In genomic region chr7:126472713-126473112, GRCm38 (mm10) we compare ENCODE assay signal across 17 mouse cellular contexts. TPM values are rescaled to one million over a fixed set of nuclear protein-coding genes. Genes with fewer than 3 reads are reported as not detected.
A peak's percentile ranks its signal among the peaks of the same experiment; 100 is the strongest.
DNase-seq lines count a peak whose midpoint lies in the region; ATAC-seq and TF ChIP-seq lines count a peak whose summit lies in the region.
"Had no signal": no experiment of that assay in that cellular context is flagged by ENCODE, and none has a peak within 500 bp of the region (broad histone marks: within the 10 kb centered on the region; RNA-seq: fewer than 3 reads in every experiment).

No protein-coding gene starts in this region.

- H3K4me2 ChIP-seq in heart, postnatal 0 days (ENCODE audit: low read depth, low read length) = peak overlapping the region; percentile 13; the same call in 1 of the 2 replicates
- peak overlapping the region; percentile 89; the same call in 1 of the 2 replicates for H3K4me2 ChIP-seq in liver, embryonic 16.5 days (ENCODE audit: low read depth, low read length)

- 91% methylated on average over 16 of the region's 16 CpGs for WGBS in heart, postnatal 0 days
- WGBS in heart, adult 2 months = 86% methylated on average over 16 of the region's 16 CpGs
- WGBS in liver, embryonic 16.5 days (ENCODE audit: insufficient replicate concordance) = 40% methylated on average over 16 of the region's 16 CpGs

- H3K36me3 ChIP-seq in heart, postnatal 0 days (replicated peaks; ENCODE audit: control insufficient read depth, insufficient read depth, low read length) = peaks cover 49% of the 10 kb centered on the region
- no peaks in the 10 kb centered on the region for H3K36me3 ChIP-seq in heart, adult 2 months (ENCODE audit: control insufficient read depth, insufficient read depth, low read length)
- peaks cover 61% of the 10 kb centered on the region for H3K36me3 ChIP-seq in G1E (replicated peaks)
- H3K36me3 ChIP-seq in liver, embryonic 16.5 days (ENCODE audit: control insufficient read depth, insufficient read depth) = peaks cover 22% of the 10 kb centered on the region

- no peak for TF ChIP-seq CTCF in heart, postnatal 0 days (IDR thresholded peaks at IDR 0.05; ENCODE audit: low read depth)
- no peak for TF ChIP-seq CTCF in heart, adult 2 months (IDR thresholded peaks at IDR 0.05)
- no peak for TF ChIP-seq CTCF in G1E (IDR thresholded peaks at IDR 0.05; ENCODE audit: low read depth, low read length)

- TF ChIP-seq POLR2A in heart, adult 2 months (IDR thresholded peaks at IDR 0.05; ENCODE audit: insufficient read depth, low read depth, low read length) = no peak

- H3K4me1 ChIP-seq in heart, postnatal 0 days (ENCODE audit: control insufficient read depth, insufficient read depth) = peaks cover 14% of the 10 kb centered on the region
- peaks cover 2% of the 10 kb centered on the region for H3K4me1 ChIP-seq in heart, adult 2 months (ENCODE audit: control insufficient read depth, insufficient read depth, low read length)
- H3K4me1 ChIP-seq in G1E (ENCODE audit: insufficient read depth, low read depth, low read length) = peaks cover 53% of the 10 kb centered on the region
- peaks cover 22% of the 10 kb centered on the region for H3K4me1 ChIP-seq in liver, embryonic 16.5 days (ENCODE audit: control insufficient read depth, low read depth, low read length)

- no peaks in the 10 kb centered on the region for H3K27me3 ChIP-seq in heart, postnatal 0 days (ENCODE audit: control insufficient read depth, insufficient read depth, low read length)
- no peaks in the 10 kb centered on the region for H3K27me3 ChIP-seq in heart, adult 2 months (ENCODE audit: control insufficient read depth, insufficient read depth, low read length)
- H3K27me3 ChIP-seq in G1E (ENCODE audit: insufficient read depth, low read length) = no peaks in the 10 kb centered on the region
- H3K27me3 ChIP-seq in liver, embryonic 16.5 days (ENCODE audit: control insufficient read depth, insufficient read depth, low read depth, low read length) = no peaks in the 10 kb centered on the region
- H3K27me3 ChIP-seq: heart, embryonic 12.5 days; hindbrain, embryonic 15.5 days had no signal

- intact Hi-C loops in heart, adult 2 months (cut with DNase I) = no loop called here

- H3K4me3 ChIP-seq in heart, postnatal 0 days (ENCODE audit: low read depth, low read length) = no peak overlapping the region
- H3K4me3 ChIP-seq in heart, adult 2 months = no peak overlapping the region
- peak overlapping the region; percentile 27; the same call in 1 of the 2 replicates for H3K4me3 ChIP-seq in G1E (ENCODE audit: low read depth, low read length)
- no peak overlapping the region for H3K4me3 ChIP-seq in liver, embryonic 16.5 days (ENCODE audit: low read depth, low read length)
- H3K4me3 ChIP-seq: heart, embryonic 12.5 days; hindbrain, embryonic 15.5 days had no signal

- 0 out of 2 replicates have a peak overlapping the region, but pooled peaks have one; percentile 6 for H3K27ac ChIP-seq in heart, postnatal 0 days (ENCODE audit: low read depth)
- H3K27ac ChIP-seq in heart, adult 2 months = no peak overlapping the region
- H3K27ac ChIP-seq in liver, embryonic 16.5 days (ENCODE audit: low read length) = peak overlapping the region; percentile 49
- H3K27ac ChIP-seq: hindbrain, embryonic 15.5 days had no signal

- H3K9ac ChIP-seq in heart, postnatal 0 days (replicated peaks; ENCODE audit: low read depth, low read length) = no peak overlapping the region
- no peak overlapping the region for H3K9ac ChIP-seq in heart, adult 2 months (ENCODE audit: low read depth, low read length)
- H3K9ac ChIP-seq in liver, embryonic 16.5 days (ENCODE audit: low read depth, low read length) = no peak overlapping the region; the same call in 1 of the 2 replicates

- H3K79me2 ChIP-seq in heart, adult 2 months (replicated peaks; ENCODE audit: control insufficient read depth, insufficient read depth, low read length) = no peaks in the 10 kb centered on the region

- ATAC-seq in heart, postnatal 0 days (ENCODE audit: insufficient read depth, low read depth) = no peak
- ATAC-seq in G1E (ENCODE audit: extremely low read depth, insufficient number of reproducible peaks, low FRiP score, poor library complexity, severe bottlenecking) = no peak
- ATAC-seq in liver, embryonic 16.5 days (ENCODE audit: low read depth) = no peak
- ATAC-seq: forebrain, embryonic 14.5 days; midbrain, embryonic 16.5 days had no signal

- TF ChIP-seq EP300 in heart, postnatal 0 days (IDR thresholded peaks at IDR 0.05; ENCODE audit: low read depth) = no peak
- TF ChIP-seq EP300 in heart, adult 2 months (IDR thresholded peaks at IDR 0.05; ENCODE audit: insufficient read depth, low read depth, low read length) = no peak

- DNase-seq in cerebellum, adult 9-11 months = peak; percentile 30
- no peak for DNase-seq in cerebellum, adult 11 months
- DNase-seq in heart, postnatal 0 days (ENCODE audit: low spot score) = no peak
- DNase-seq in heart, adult 2 months = no peak
- DNase-seq in G1E (ENCODE audit: low spot score) = no peak
- DNase-seq in ovary, postnatal 14 days (ENCODE audit: low spot score) = no peak
- DNase-seq in ovary, postnatal 36 days (ENCODE audit: low spot score) = no peak
- DNase-seq: cerebellum, adult 11-12 months; kidney, adult 2 months; kidney, postnatal 25 days; lung, adult 2 months; right cerebral cortex, postnatal 25 days had no signal

- no peaks in the 10 kb centered on the region for H3K9me3 ChIP-seq in heart, postnatal 0 days (replicated peaks; ENCODE audit: control insufficient read depth, low read length)
- H3K9me3 ChIP-seq in G1E (replicated peaks) = no peaks in the 10 kb centered on the region
- H3K9me3 ChIP-seq in liver, embryonic 16.5 days (replicated peaks; ENCODE audit: control insufficient read depth, low read length) = no peaks in the 10 kb centered on the region
- H3K9me3 ChIP-seq: heart, embryonic 12.5 days; hindbrain, embryonic 15.5 days had no signal

RNA-seq across cellular contexts. Expression of gene Sh2b1, which starts 2.5 kb away (rescaled TPM):
- 22.6 and 30.3 TPM in 2 replicates for total RNA-seq in heart, postnatal 0 days (2014; rRNA removed; ENCODE audit: low replicate concordance)
- polyA plus RNA-seq in heart, postnatal 0 days (2015; fragmentation: Nextera tagmentation; extraction: Ambion mirVana) = 34.4 and 34.5 TPM in 2 replicates
- total RNA-seq in heart, adult 2 months (2021) = 10 to 100 TPM; 42.5 to 46.1 TPM
- 58.2 and 59.2 TPM in 2 replicates for polyA plus RNA-seq in heart, adult 2 months (2012; rRNA removed)
- total RNA-seq in G1E (2014; fragmentation: Nextera tagmentation) (24.0 and 24.6 TPM in 2 replicates), G1E (2017) (8.3 and 8.9 TPM in 2 replicates)
- 55.6 and 61.5 TPM in 2 replicates for polyA plus RNA-seq in G1E (2012)
- 14.2 and 14.5 TPM in 2 replicates for polyA plus RNA-seq in liver, embryonic 16.5 days (2015; fragmentation: Nextera tagmentation; extraction: Ambion mirVana)

RNA-seq across cellular contexts. Expression of gene Atp2a1, which starts 9.8 kb away (rescaled TPM):
- 0.92 and 3.8 TPM in 2 replicates for total RNA-seq in heart, postnatal 0 days (2014; rRNA removed; ENCODE audit: low replicate concordance)
- polyA plus RNA-seq in heart, postnatal 0 days (2015; fragmentation: Nextera tagmentation; extraction: Ambion mirVana) = 0.40 and 0.92 TPM in 2 replicates
- total RNA-seq in heart, adult 2 months (2021) = 1 to 10 TPM; 1.1 to 1.3 TPM
- 5.7 and 6.6 TPM in 2 replicates for polyA plus RNA-seq in heart, adult 2 months (2012; rRNA removed)
- total RNA-seq in G1E (2014; fragmentation: Nextera tagmentation) = 0.29 TPM in 1 of 2 replicates, not detected in the other
- not detected in 2 replicates for total RNA-seq in G1E (2017)
- polyA plus RNA-seq in G1E (2012) = 0.02 TPM in 1 of 2 replicates, not detected in the other
- 8.7 and 22.0 TPM in 2 replicates for polyA plus RNA-seq in liver, embryonic 16.5 days (2015; fragmentation: Nextera tagmentation; extraction: Ambion mirVana)

RNA-seq across cellular contexts. Expression of gene Tufm, which starts 14.4 kb away (rescaled TPM):
- 151 and 153 TPM in 2 replicates for total RNA-seq in heart, postnatal 0 days (2014; rRNA removed; ENCODE audit: low replicate concordance)
- polyA plus RNA-seq in heart, postnatal 0 days (2015; fragmentation: Nextera tagmentation; extraction: Ambion mirVana) = 199 and 205 TPM in 2 replicates
- total RNA-seq in heart, adult 2 months (2021) = 100 to 1,000 TPM; 271 to 314 TPM
- polyA plus RNA-seq in heart, adult 2 months (2012; rRNA removed) = 288 and 353 TPM in 2 replicates
- total RNA-seq in G1E (2014; fragmentation: Nextera tagmentation) (89.3 and 123 TPM in 2 replicates), G1E (2017) (80.3 and 81.9 TPM in 2 replicates)
- 59.4 and 126 TPM in 2 replicates for polyA plus RNA-seq in G1E (2012)
- 81.0 and 84.0 TPM in 2 replicates for polyA plus RNA-seq in liver, embryonic 16.5 days (2015; fragmentation: Nextera tagmentation; extraction: Ambion mirVana)

RNA-seq across cellular contexts. Expression of gene Atxn2l, which starts 30.5 kb away (rescaled TPM):
- 21.8 and 35.6 TPM in 2 replicates for total RNA-seq in heart, postnatal 0 days (2014; rRNA removed; ENCODE audit: low replicate concordance)
- polyA plus RNA-seq in heart, postnatal 0 days (2015; fragmentation: Nextera tagmentation; extraction: Ambion mirVana) = 13.4 and 14.1 TPM in 2 replicates
- 10 to 100 TPM; 34.0 to 37.6 TPM for total RNA-seq in heart, adult 2 months (2021)
- polyA plus RNA-seq in heart, adult 2 months (2012; rRNA removed) = 48.1 and 66.7 TPM in 2 replicates
- 301 and 400 TPM in 2 replicates for total RNA-seq in G1E (2014; fragmentation: Nextera tagmentation)
- total RNA-seq in G1E (2017) = 27.8 and 32.0 TPM in 2 replicates
- polyA plus RNA-seq in G1E (2012) = 843 and 964 TPM in 2 replicates
- 21.6 and 24.5 TPM in 2 replicates for polyA plus RNA-seq in liver, embryonic 16.5 days (2015; fragmentation: Nextera tagmentation; extraction: Ambion mirVana)

RNA-seq across cellular contexts. Expression of gene Rabep2, which starts 44.2 kb away (rescaled TPM):
- 20.2 and 24.8 TPM in 2 replicates for total RNA-seq in heart, postnatal 0 days (2014; rRNA removed; ENCODE audit: low replicate concordance)
- 15.0 and 16.4 TPM in 2 replicates for polyA plus RNA-seq in heart, postnatal 0 days (2015; fragmentation: Nextera tagmentation; extraction: Ambion mirVana)
- total RNA-seq in heart, adult 2 months (2021) = 1 to 10 TPM; 5.3 to 6.3 TPM
- polyA plus RNA-seq in heart, adult 2 months (2012; rRNA removed) = 8.1 and 9.2 TPM in 2 replicates
- total RNA-seq in G1E (2014; fragmentation: Nextera tagmentation) (1.7 and 2.9 TPM in 2 replicates), G1E (2017) (16.0 and 16.1 TPM in 2 replicates)
- polyA plus RNA-seq in G1E (2012) = 21.7 and 28.3 TPM in 2 replicates
- polyA plus RNA-seq in liver, embryonic 16.5 days (2015; fragmentation: Nextera tagmentation; extraction: Ambion mirVana) = 6.0 and 6.3 TPM in 2 replicates
